Comparison of ENCODE assay signal across 8 mouse cellular contexts in genomic region chr19:6869355-6869754, GRCm38 (mm10). TPM values are rescaled to one million over a fixed set of nuclear protein-coding genes. Genes with fewer than 3 reads are reported as not detected.
DNase-seq lines count a peak whose midpoint lies in the region; ATAC-seq and TF ChIP-seq lines count a peak whose summit lies in the region.

No protein-coding gene starts in this region.

- H3K9ac ChIP-seq in kidney, embryonic 15.5 days: no peak overlapping the region
- no peak overlapping the region for H3K9ac ChIP-seq in hindbrain, embryonic 13.5 days

- H3K4me3 ChIP-seq in kidney, embryonic 15.5 days (replicated peaks): peak overlapping the region; percentile 29
- H3K4me3 ChIP-seq in testis, adult 2 months (ENCODE audit: control insufficient read depth, low read depth, low read length): peak overlapping the region; percentile 16; the same call in 1 of the 2 replicates
- no peak overlapping the region for H3K4me3 ChIP-seq in hindbrain, embryonic 13.5 days

- ATAC-seq in erythroid progenitor cell, adult 5-6 weeks (replicated peaks; ENCODE audit: low FRiP score, poor library complexity, severe bottlenecking): peak; percentile 80
- ATAC-seq in kidney, embryonic 15.5 days (replicated peaks; ENCODE audit: low FRiP score): 0 out of 2 replicates have a peak, but pooled peaks have one; percentile 29
- ATAC-seq in hindbrain, embryonic 13.5 days (ENCODE audit: low FRiP score): no peak

- peaks cover 16% of the 10 kb centered on the region for H3K4me1 ChIP-seq in kidney, embryonic 15.5 days
- H3K4me1 ChIP-seq in testis, adult 2 months (ENCODE audit: control insufficient read depth, insufficient read depth, low read length): no peaks in the 10 kb centered on the region
- no peaks in the 10 kb centered on the region for H3K4me1 ChIP-seq in hindbrain, embryonic 13.5 days (replicated peaks)

- 0% methylated on average over 5 of the region's 5 CpGs for WGBS in kidney, embryonic 15.5 days
- WGBS in hindbrain, embryonic 13.5 days: 8% methylated on average over 5 of the region's 5 CpGs

- H3K36me3 ChIP-seq in kidney, embryonic 15.5 days: no peaks in the 10 kb centered on the region
- H3K36me3 ChIP-seq in testis, adult 2 months (ENCODE audit: control insufficient read depth, insufficient read depth, low read length): no peaks in the 10 kb centered on the region
- no peaks in the 10 kb centered on the region for H3K36me3 ChIP-seq in hindbrain, embryonic 13.5 days

- H3K4me2 ChIP-seq in kidney, embryonic 15.5 days: peak overlapping the region; percentile 50
- H3K4me2 ChIP-seq in hindbrain, embryonic 13.5 days: no peak overlapping the region

- no peak for TF ChIP-seq POLR2A in testis, adult 2 months (IDR thresholded peaks at IDR 0.05; ENCODE audit: control insufficient read depth, low read depth, low read length)

- DNase-seq in A20 (ENCODE audit: low read depth, low spot score) (peak; percentile 80), R1 (ENCODE audit: low read depth, low spot score) (peak; percentile 77)
- peak; percentile 83 for DNase-seq in lung, postnatal 25 days (ENCODE audit: low spot score)
- no peak for DNase-seq in cerebellum, adult 18-20 months

- no peak for TF ChIP-seq CTCF in testis, adult 2 months (IDR thresholded peaks at IDR 0.05; ENCODE audit: control insufficient read depth, insufficient read depth, insufficient replicate concordance, low read depth, low read length)

- no peaks in the 10 kb centered on the region for H3K27me3 ChIP-seq in kidney, embryonic 15.5 days
- H3K27me3 ChIP-seq in testis, adult 2 months (ENCODE audit: control insufficient read depth, insufficient read depth, low read length): no peaks in the 10 kb centered on the region
- no peaks in the 10 kb centered on the region for H3K27me3 ChIP-seq in hindbrain, embryonic 13.5 days

- H3K27ac ChIP-seq in kidney, embryonic 15.5 days: peak overlapping the region; percentile 68
- peak overlapping the region; percentile 54; the same call in 1 of the 2 replicates for H3K27ac ChIP-seq in testis, adult 2 months (ENCODE audit: control insufficient read depth, insufficient read depth, low read depth, low read length)
- H3K27ac ChIP-seq in hindbrain, embryonic 13.5 days: no peak overlapping the region

- no peaks in the 10 kb centered on the region for H3K9me3 ChIP-seq in kidney, embryonic 15.5 days (replicated peaks)
- no peaks in the 10 kb centered on the region; the same call in 1 of the 2 replicates for H3K9me3 ChIP-seq in hindbrain, embryonic 13.5 days

RNA-seq across cellular contexts. Expression of gene Ccdc88b, which starts 11.3 kb away (rescaled TPM):
- total RNA-seq in erythroid progenitor cell, adult 5-6 weeks (2015; ENCODE audit: low replicate concordance): 4.2 and 9.4 TPM in 2 replicates
- total RNA-seq in erythroid progenitor cell, adult 5-6 weeks (2017; ENCODE audit: low replicate concordance): 6.4 and 12.1 TPM in 2 replicates
- 0.74 and 1.2 TPM in 2 replicates for polyA plus RNA-seq in kidney, embryonic 15.5 days (2015; fragmentation: Nextera tagmentation; extraction: Ambion mirVana)
- 33.5 and 39.8 TPM in 2 replicates for polyA plus RNA-seq in testis, adult 2 months (2012; rRNA removed)
- 1.0 and 1.1 TPM in 2 replicates for polyA plus RNA-seq in hindbrain, embryonic 13.5 days (2015; fragmentation: Nextera tagmentation; extraction: Ambion mirVana)

RNA-seq across cellular contexts. Expression of gene Rps6ka4, which starts 28.9 kb away (rescaled TPM):
- 0.72 TPM in 1 of 2 replicates, not detected in the other for total RNA-seq in erythroid progenitor cell, adult 5-6 weeks (2015; ENCODE audit: low replicate concordance)
- 1.2 and 1.5 TPM in 2 replicates for total RNA-seq in erythroid progenitor cell, adult 5-6 weeks (2017; ENCODE audit: low replicate concordance)
- polyA plus RNA-seq in kidney, embryonic 15.5 days (2015; fragmentation: Nextera tagmentation; extraction: Ambion mirVana): 19.2 and 22.3 TPM in 2 replicates
- 12.5 and 16.4 TPM in 2 replicates for polyA plus RNA-seq in testis, adult 2 months (2012; rRNA removed)
- polyA plus RNA-seq in hindbrain, embryonic 13.5 days (2015; fragmentation: Nextera tagmentation; extraction: Ambion mirVana): 7.0 and 7.3 TPM in 2 replicates

RNA-seq across cellular contexts. Expression of gene Trmt112, which starts 40.1 kb away (rescaled TPM):
- total RNA-seq in erythroid progenitor cell, adult 5-6 weeks (2015; ENCODE audit: low replicate concordance): 30.6 and 44.0 TPM in 2 replicates
- total RNA-seq in erythroid progenitor cell, adult 5-6 weeks (2017; ENCODE audit: low replicate concordance): 20.2 and 33.6 TPM in 2 replicates
- polyA plus RNA-seq in kidney, embryonic 15.5 days (2015; fragmentation: Nextera tagmentation; extraction: Ambion mirVana): 148 and 167 TPM in 2 replicates
- 52.9 and 64.6 TPM in 2 replicates for polyA plus RNA-seq in testis, adult 2 months (2012; rRNA removed)
- polyA plus RNA-seq in hindbrain, embryonic 13.5 days (2015; fragmentation: Nextera tagmentation; extraction: Ambion mirVana): 115 and 121 TPM in 2 replicates

RNA-seq across cellular contexts. Expression of gene Prdx5, which starts 40.6 kb away (rescaled TPM):
- total RNA-seq in erythroid progenitor cell, adult 5-6 weeks (2015; ENCODE audit: low replicate concordance): 130 and 145 TPM in 2 replicates
- total RNA-seq in erythroid progenitor cell, adult 5-6 weeks (2017; ENCODE audit: low replicate concordance): 101 and 126 TPM in 2 replicates
- polyA plus RNA-seq in kidney, embryonic 15.5 days (2015; fragmentation: Nextera tagmentation; extraction: Ambion mirVana): 268 and 275 TPM in 2 replicates
- polyA plus RNA-seq in testis, adult 2 months (2012; rRNA removed): 120 and 133 TPM in 2 replicates
- 274 and 284 TPM in 2 replicates for polyA plus RNA-seq in hindbrain, embryonic 13.5 days (2015; fragmentation: Nextera tagmentation; extraction: Ambion mirVana)

RNA-seq across cellular contexts. Expression of gene Esrra, which starts 52.3 kb away (rescaled TPM):
- total RNA-seq in erythroid progenitor cell, adult 5-6 weeks (2015; ENCODE audit: low replicate concordance): 2.9 and 3.4 TPM in 2 replicates
- 0.61 and 2.7 TPM in 2 replicates for total RNA-seq in erythroid progenitor cell, adult 5-6 weeks (2017; ENCODE audit: low replicate concordance)
- 14.8 and 15.3 TPM in 2 replicates for polyA plus RNA-seq in kidney, embryonic 15.5 days (2015; fragmentation: Nextera tagmentation; extraction: Ambion mirVana)
- 13.3 and 16.6 TPM in 2 replicates for polyA plus RNA-seq in testis, adult 2 months (2012; rRNA removed)
- polyA plus RNA-seq in hindbrain, embryonic 13.5 days (2015; fragmentation: Nextera tagmentation; extraction: Ambion mirVana): 15.8 and 16.6 TPM in 2 replicates

Comparison
In these comparisons a context has a peak if more than half of its experiments do, and no peak if none do; other contexts are left out.
1. DNase-seq: peak in A20 (single experiment), R1 (single experiment) and lung, postnatal 25 days (single experiment); none in cerebellum, adult 18-20 months (0 of 2).
2. RNA of gene Ccdc88b, which starts 11.3 kb away (polyA plus RNA-seq): 33.5 to 39.8 TPM in testis, adult 2 months; 1.0 to 1.1 TPM in hindbrain, embryonic 13.5 days and 0.74 to 1.2 TPM in kidney, embryonic 15.5 days; every median in the first group is over 10 times any median in the second.